Mouse (Mus musculus): ENCODE measurements around the gene Gm9887.
"Not testable (repeated sequence)": the region's sequence is repeated elsewhere in the genome, so short reads cannot be mapped to it uniquely, and the experiment has no call there.

Gm9887 gene

GRCm38 (mm10) chr12:69386281-69386732, 14.0 kb upstream of the Gm9887 start:
- DNase-seq (ENCODE audit: extremely low read depth, low read depth): not testable (repeated sequence)

GRCm38 (mm10) chr12:69385542-69386280, 13.5 kb upstream of the Gm9887 start:
- DNase-seq (ENCODE audit: extremely low read depth, low read depth): no peak

GRCm38 (mm10) chr12:69384606-69385005, 12.3 kb upstream of the Gm9887 start:
- no peak for DNase-seq (ENCODE audit: extremely low read depth, low read depth)

GRCm38 (mm10) chr12:69382880-69383279, 10.6 kb upstream of the Gm9887 start:
- DNase-seq (ENCODE audit: extremely low read depth, low read depth): no peak

- DNase-seq (ENCODE audit: extremely low read depth, low read depth): no peak
Measured at GRCm38 (mm10) chr12:69378558-69379454, 6.5 kb upstream of the Gm9887 start.

- DNase-seq (ENCODE audit: extremely low read depth, low read depth): not testable (repeated sequence)
Measured at GRCm38 (mm10) chr12:69377636-69378035, 5.4 kb upstream of the Gm9887 start.

GRCm38 (mm10) chr12:69377188-69377587, 4.9 kb upstream of the Gm9887 start:
- no peak for DNase-seq (ENCODE audit: extremely low read depth, low read depth)

- no peak for DNase-seq (ENCODE audit: extremely low read depth, low read depth)
Measured at GRCm38 (mm10) chr12:69376132-69376531, 3.9 kb upstream of the Gm9887 start.

- DNase-seq (ENCODE audit: extremely low read depth, low read depth): peak; percentile 71
Measured at GRCm38 (mm10) chr12:69373850-69374766, 1.9 kb upstream of the Gm9887 start.

- DNase-seq (ENCODE audit: extremely low read depth, low read depth): no peak
Measured at GRCm38 (mm10) chr12:69372731-69373331, 573 bp upstream of the Gm9887 start.

GRCm38 (mm10) chr12:69371421-69371853, 821 bp downstream of the Gm9887 start:
- peak; percentile 70 for DNase-seq (ENCODE audit: extremely low read depth, low read depth)

GRCm38 (mm10) chr12:69370936-69371335, 1.3 kb downstream of the Gm9887 start:
- no peak for DNase-seq (ENCODE audit: extremely low read depth, low read depth)

GRCm38 (mm10) chr12:69367557-69367956, 4.7 kb downstream of the Gm9887 start:
- DNase-seq (ENCODE audit: extremely low read depth, low read depth): no peak

GRCm38 (mm10) chr12:69366424-69366823, 5.8 kb downstream of the Gm9887 start:
- no peak for DNase-seq (ENCODE audit: extremely low read depth, low read depth)

GRCm38 (mm10) chr12:69365757-69366156, 6.5 kb downstream of the Gm9887 start:
- DNase-seq (ENCODE audit: extremely low read depth, low read depth): no peak

GRCm38 (mm10) chr12:69363899-69364762, 8.1 kb downstream of the Gm9887 start:
- no peak for DNase-seq (ENCODE audit: extremely low read depth, low read depth)

GRCm38 (mm10) chr12:69363110-69363509, 9.1 kb downstream of the Gm9887 start:
- DNase-seq (ENCODE audit: extremely low read depth, low read depth): not testable (repeated sequence)

- peak; percentile 73 for DNase-seq (ENCODE audit: extremely low read depth, low read depth)
Measured at GRCm38 (mm10) chr12:69362388-69362787, 9.9 kb downstream of the Gm9887 start.

- no peak for DNase-seq (ENCODE audit: extremely low read depth, low read depth)
Measured at GRCm38 (mm10) chr12:69361919-69362318, 10.3 kb downstream of the Gm9887 start.

Measured in MEL-GATA-1-ER (cell line).